Mouse (Mus musculus) stomach, embryonic 14.5 days (tissue): ENCODE measurements around the gene Pex10. TPM values are rescaled to one million over a fixed set of nuclear protein-coding genes. Genes with fewer than 3 reads are reported as not detected.
A peak's percentile ranks its signal among the peaks of the same experiment; 100 is the strongest.

Experiments
- ATAC-seq: fragments of 200-750 bp; cut with Nextera tagmentation; 2 replicates; pipeline ENCODE4 v1.8.0; 2017; ENCODE audit warnings: low read depth, moderate TSS enrichment; ENCODE audit not compliant: insufficient number of reproducible peaks, insufficient read depth, low FRiP score
- H3K27ac ChIP-seq: fragments of 300-500 bp; sonication (generic); 2 replicates; pipeline ENCODE4 v1.5.1; 2014; ENCODE audit warnings: mild to moderate bottlenecking, low read length, moderate library complexity, mixed read lengths
- H3K27me3 ChIP-seq: fragments of 300-500 bp; sonication (generic); 2 replicates; pipeline ENCODE4 v1.6.1; 2014; ENCODE audit warnings: low read length, control low read depth, mixed read lengths; ENCODE audit not compliant: control insufficient read depth, insufficient read depth
- H3K36me3 ChIP-seq: fragments of 300-500 bp; sonication (generic); 2 replicates; pipeline ENCODE4 v1.6.1; 2014; ENCODE audit warnings: mild to moderate bottlenecking, control low read depth, low read length, moderate library complexity, mixed read lengths; ENCODE audit not compliant: control insufficient read depth, insufficient read depth
- H3K4me1 ChIP-seq: fragments of 300-500 bp; sonication (generic); 2 replicates; pipeline ENCODE4 v1.6.1; 2014; ENCODE audit warnings: low read length, control low read depth, mixed read lengths; ENCODE audit not compliant: control insufficient read depth, insufficient read depth
- H3K4me2 ChIP-seq: fragments of 300-500 bp; sonication (generic); replicated peaks from 2 replicates; pipeline ENCODE4 v1.6.1; 2014; ENCODE audit warnings: low read depth, low read length, control low read depth
- H3K4me3 ChIP-seq: fragments of 300-500 bp; sonication (generic); 2 replicates; pipeline ENCODE4 v1.5.1; 2014; ENCODE audit warnings: low read depth, low read length, control low read depth
- H3K9ac ChIP-seq: fragments of 300-500 bp; sonication (generic); replicated peaks from 2 replicates; pipeline ENCODE4 v1.6.1; 2014; ENCODE audit warnings: low read depth, mild to moderate bottlenecking, control low read depth, low read length, moderate library complexity, mixed read lengths
- H3K9me3 ChIP-seq: fragments of 300-500 bp; sonication (generic); 2 replicates; pipeline ENCODE4 v1.6.1; 2016; ENCODE audit warnings: low read depth, low read length, control low read depth; ENCODE audit not compliant: control insufficient read depth
- WGBS: fragments of 180-500 bp; shearing (Covaris S2); extraction: QIAGEN DNeasy Blood & Tissue Kit; methylation state at CpG from one replicate; pipeline ENCODE4 v1.1.7; 2014; 5-methylcytosine and 5-hydroxymethylcytosine counted together
- polyA plus RNA-seq: library from polyadenylated mRNA; unstranded; fragments of >200 nt; fragmentation: Nextera tagmentation; extraction: Ambion mirVana; gene quantifications from 2 replicates; pipeline ENCODE4 v1.2.1, GENCODE M21; 2014

Gene Pex10
- polyA plus RNA-seq: 6.5 and 6.7 TPM in 2 replicates

- WGBS: 1% methylated on average over 47 of the region's 48 CpGs
- H3K27me3 ChIP-seq: no peaks in the 10 kb centered on the region
Observed at GRCm38 (mm10) chr4:155066834-155067522, at the start of gene Pex10. Gene Pex10 (plus strand): TSS chr4:155067016.

GRCm38 (mm10) chr4:155017253-155017878 is 49.5 kb upstream of the Pex10 start:
- H3K4me3 ChIP-seq: no peak overlapping the region
- peaks cover 8% of the 10 kb centered on the region for H3K4me1 ChIP-seq
- ATAC-seq: no peak
- H3K27ac ChIP-seq: no peak overlapping the region
- WGBS: 67% methylated on average over 11 of the region's 11 CpGs
- H3K9me3 ChIP-seq: no peaks in the 10 kb centered on the region
- H3K36me3 ChIP-seq: no peaks in the 10 kb centered on the region
- no peak overlapping the region for H3K9ac ChIP-seq
- no peak overlapping the region for H3K4me2 ChIP-seq
- no peaks in the 10 kb centered on the region for H3K27me3 ChIP-seq

More at GRCm38 (mm10) chr4:155066834-155067522, at the start of gene Pex10:
- peaks cover 7% of the 10 kb centered on the region for H3K4me1 ChIP-seq
- H3K4me3 ChIP-seq: peak within 1 kb of the TSS; percentile 52
- peak within 1 kb of the TSS; percentile 68 for H3K27ac ChIP-seq
- peaks cover 41% of the 10 kb centered on the region for H3K36me3 ChIP-seq
- peak within 1 kb of the TSS; percentile 81 for H3K4me2 ChIP-seq
- H3K9me3 ChIP-seq: no peaks in the 10 kb centered on the region
- peak; percentile 86 for ATAC-seq
- peak within 1 kb of the TSS; percentile 59 for H3K9ac ChIP-seq

GRCm38 (mm10) chr4:155018066-155018465 is 48.8 kb upstream of the Pex10 start:
- WGBS: 72% methylated on average over 8 of the region's 8 CpGs
- Histone ChIP-seq H3K27ac (no peak overlapping the region), H3K9ac (no peak overlapping the region), H3K4me2 (no peak overlapping the region), H3K9me3 (no peaks in the 10 kb centered on the region), H3K36me3 (no peaks in the 10 kb centered on the region), H3K4me1 (peaks cover 8% of the 10 kb centered on the region), H3K4me3 (no peak overlapping the region), H3K27me3 (no peaks in the 10 kb centered on the region)
- ATAC-seq: no peak

- H3K9me3 ChIP-seq: no peaks in the 10 kb centered on the region
- H3K9ac ChIP-seq: no peak overlapping the region
- H3K4me2 ChIP-seq: peak overlapping the region; percentile 25
- 6% methylated on average over 15 of the region's 15 CpGs for WGBS
- H3K36me3 ChIP-seq: no peaks in the 10 kb centered on the region
- peaks cover 8% of the 10 kb centered on the region for H3K4me1 ChIP-seq
- H3K27ac ChIP-seq: no peak overlapping the region
- no peak overlapping the region for H3K4me3 ChIP-seq
- ATAC-seq: peak; percentile 19; the same call in 1 of the 2 replicates
- H3K27me3 ChIP-seq: no peaks in the 10 kb centered on the region
Observed at GRCm38 (mm10) chr4:155018601-155019335, 48.0 kb upstream of the Pex10 start.

- Histone ChIP-seq H3K4me3 (no peak overlapping the region), H3K9me3 (no peaks in the 10 kb centered on the region), H3K9ac (no peak overlapping the region), H3K4me1 (peaks cover 8% of the 10 kb centered on the region), H3K27ac (no peak overlapping the region), H3K27me3 (no peaks in the 10 kb centered on the region), H3K4me2 (peak overlapping the region; percentile 25), H3K36me3 (no peaks in the 10 kb centered on the region)
- 2% methylated on average over 10 of the region's 10 CpGs for WGBS
- ATAC-seq: peak; percentile 61; the same call in 1 of the 2 replicates
Observed at GRCm38 (mm10) chr4:155019336-155019847, 47.4 kb upstream of the Pex10 start.

GRCm38 (mm10) chr4:155020141-155020540 is 46.7 kb upstream of the Pex10 start:
- H3K9ac ChIP-seq: no peak overlapping the region
- 39% methylated on average over 1 of the region's 1 CpGs for WGBS
- no peaks in the 10 kb centered on the region for H3K36me3 ChIP-seq
- H3K9me3 ChIP-seq: no peaks in the 10 kb centered on the region
- H3K4me2 ChIP-seq: no peak overlapping the region
- peaks cover 8% of the 10 kb centered on the region for H3K4me1 ChIP-seq
- no peak overlapping the region for H3K4me3 ChIP-seq
- ATAC-seq: no peak
- H3K27ac ChIP-seq: no peak overlapping the region
- H3K27me3 ChIP-seq: no peaks in the 10 kb centered on the region

- ATAC-seq: no peak
- Histone ChIP-seq H3K27me3 (no peaks in the 10 kb centered on the region), H3K27ac (no peak overlapping the region), H3K4me2 (no peak overlapping the region), H3K36me3 (no peaks in the 10 kb centered on the region), H3K9me3 (no peaks in the 10 kb centered on the region), H3K4me1 (peaks cover 8% of the 10 kb centered on the region), H3K9ac (no peak overlapping the region), H3K4me3 (no peak overlapping the region)
- WGBS: 57% methylated on average over 9 of the region's 9 CpGs
Observed at GRCm38 (mm10) chr4:155020813-155021212, 46.0 kb upstream of the Pex10 start.

- Histone ChIP-seq H3K27me3 (no peaks in the 10 kb centered on the region), H3K27ac (no peak overlapping the region), H3K4me1 (peaks cover 8% of the 10 kb centered on the region), H3K9me3 (no peaks in the 10 kb centered on the region), H3K4me2 (no peak overlapping the region), H3K4me3 (no peak overlapping the region), H3K9ac (no peak overlapping the region), H3K36me3 (no peaks in the 10 kb centered on the region)
- ATAC-seq: no peak
- WGBS: 71% methylated on average over 7 of the region's 7 CpGs
Observed at GRCm38 (mm10) chr4:155022228-155022855, 44.5 kb upstream of the Pex10 start.
